Mouse (Mus musculus) layer of hippocampus, adult 11-12 months (tissue): Measurements from ENCODE around the gene Cep112.

Experiments
- DNase-seq: peaks from one replicate; pipeline ENCODE4 v3.0.0; 2022; ENCODE audit warnings: low spot score

Gene Cep112

GRCm38 (mm10) chr11:108424889-108425591 lies at the start of gene Cep112:
Gene Cep112 (plus strand): TSS chr11:108425192.
- peak; percentile 99 for DNase-seq

GRCm38 (mm10) chr11:108376815-108377214 lies 48.2 kb upstream of the Cep112 start:
- DNase-seq: no peak

DNA sequence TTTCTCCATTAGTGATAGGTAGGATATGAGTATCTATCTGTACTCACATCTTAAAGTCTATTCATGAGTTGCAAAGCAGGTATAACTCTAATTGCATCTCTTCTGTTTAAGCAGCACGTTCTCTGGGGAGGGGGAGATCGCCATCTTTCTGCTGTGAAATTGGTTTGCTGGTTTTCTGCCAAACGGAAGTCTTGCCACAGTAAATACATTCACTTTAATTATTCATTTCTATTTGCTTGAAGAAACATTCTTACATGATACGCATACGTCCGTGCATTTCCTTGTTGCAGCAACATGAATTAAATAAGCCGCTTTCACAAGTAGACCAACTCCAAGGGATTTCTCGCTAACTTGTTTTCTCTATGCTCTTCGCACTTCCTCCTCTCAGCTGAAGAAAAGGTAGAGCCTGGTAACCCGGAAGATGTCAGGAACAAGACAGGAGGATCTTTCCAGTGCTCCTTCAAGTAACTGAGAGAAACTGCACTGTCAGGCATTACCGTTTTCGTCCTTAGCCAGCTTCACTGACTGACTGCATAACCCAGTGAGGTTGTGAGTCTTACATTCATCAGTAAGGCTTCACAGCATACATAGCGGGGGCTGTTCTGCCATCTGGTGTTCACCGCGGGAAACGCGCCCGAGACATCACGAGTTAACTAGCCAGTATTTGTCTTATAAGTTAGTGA lies 47.2 kb upstream of the Cep112 start:
- DNase-seq: peak; percentile 84

GRCm38 (mm10) chr11:108378363-108378751 lies 46.6 kb upstream of the Cep112 start:
- DNase-seq: no peak

DNA sequence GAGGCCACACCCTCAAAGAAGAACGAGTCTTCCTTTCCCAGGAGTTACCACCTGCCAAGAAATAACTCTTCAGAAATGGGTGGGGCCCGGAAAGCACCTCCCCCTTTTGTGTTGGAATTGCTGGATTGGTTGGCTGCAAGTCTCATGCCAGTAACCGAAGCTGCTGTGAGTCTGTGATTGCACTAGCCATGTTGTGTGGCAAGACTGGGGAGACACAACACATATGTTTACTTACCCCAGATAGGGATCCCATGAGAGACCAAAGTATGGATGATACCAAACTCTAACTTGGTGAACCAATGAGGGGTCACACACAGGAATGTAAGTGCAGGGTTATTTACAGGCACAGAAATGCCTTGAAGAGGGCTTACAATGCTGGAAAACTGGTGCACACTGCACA lies 42.3 kb upstream of the Cep112 start:
- no peak for DNase-seq

DNA sequence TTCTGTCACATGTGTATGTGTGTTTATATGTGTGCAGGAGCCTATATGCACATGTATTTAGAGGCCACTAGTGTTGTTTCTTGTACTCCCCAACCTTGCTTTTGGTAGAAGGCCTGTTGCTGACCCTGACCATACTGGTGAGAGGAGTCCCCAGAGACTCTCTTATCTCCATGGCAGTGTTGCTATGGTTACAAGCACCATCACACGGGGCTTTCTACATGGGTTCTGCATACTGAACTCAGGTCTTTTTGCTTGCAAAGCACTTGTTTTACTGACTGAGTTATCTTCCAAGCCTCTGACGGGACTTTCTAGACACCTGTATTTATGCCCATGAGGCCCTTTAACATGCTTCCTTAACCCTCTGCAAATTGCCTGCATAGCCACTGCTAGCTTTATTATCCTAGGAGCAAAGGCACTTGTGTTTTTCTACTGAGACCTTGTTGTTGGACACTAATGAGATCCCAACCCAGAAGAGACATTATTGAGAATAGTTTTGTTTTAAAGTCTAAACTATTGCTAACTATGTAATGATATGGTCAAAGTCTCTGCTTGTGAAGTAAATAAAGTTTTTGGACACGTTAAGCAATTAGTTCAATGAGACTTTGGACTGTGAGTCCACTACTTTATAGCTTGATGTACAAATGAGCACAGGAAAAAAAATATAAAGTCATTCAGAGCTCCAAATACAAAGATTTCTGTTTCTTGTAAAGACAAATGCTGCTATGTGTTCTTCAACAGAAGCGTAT lies 39.9 kb upstream of the Cep112 start:
- no peak for DNase-seq

DNA sequence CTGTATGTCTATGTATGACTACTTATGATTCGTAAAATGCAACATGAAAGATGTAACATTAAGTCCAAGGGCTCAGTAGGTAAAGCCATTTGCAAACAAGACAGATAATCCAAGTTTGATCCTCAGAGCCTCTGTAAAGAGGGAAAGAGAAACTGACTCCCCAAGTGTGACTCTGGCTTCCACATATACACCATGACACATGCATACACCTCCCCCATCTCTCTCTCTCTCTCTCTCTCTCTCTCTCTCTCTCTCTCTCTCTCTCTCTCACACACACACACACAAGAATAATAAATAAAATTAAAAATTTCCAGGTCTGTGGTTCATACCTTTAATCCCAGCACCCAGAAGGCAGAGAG lies 39.3 kb upstream of the Cep112 start:
- no peak for DNase-seq

DNA sequence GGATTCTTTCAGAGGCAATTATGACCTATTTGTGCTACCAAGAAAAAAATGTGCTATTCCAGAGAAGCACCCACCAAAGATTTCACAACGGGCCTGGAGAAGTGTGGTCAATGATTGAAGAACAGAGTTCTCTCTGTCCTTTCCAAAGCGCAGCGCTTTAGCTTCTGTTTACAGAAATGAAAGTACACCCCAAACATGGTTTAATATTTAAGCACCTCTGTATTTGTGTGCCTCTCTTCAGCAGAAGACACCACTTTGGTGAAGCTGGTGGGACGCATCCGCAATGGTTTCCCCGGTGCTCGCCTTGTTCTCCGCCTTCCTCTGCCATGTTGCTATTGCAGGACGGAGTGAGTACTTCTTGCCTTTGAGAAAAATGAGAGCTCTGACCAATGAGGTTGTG lies 29.9 kb upstream of the Cep112 start:
- no peak for DNase-seq

- no peak for DNase-seq
Measured at GRCm38 (mm10) chr11:108396076-108396829, 28.7 kb upstream of the Cep112 start.

GRCm38 (mm10) chr11:108409876-108410644 lies 14.9 kb upstream of the Cep112 start:
- DNase-seq: no peak

GRCm38 (mm10) chr11:108416360-108416759 lies 8.6 kb upstream of the Cep112 start:
- DNase-seq: no peak

GRCm38 (mm10) chr11:108418540-108418939 lies 6.5 kb upstream of the Cep112 start:
- peak; percentile 32 for DNase-seq

- no peak for DNase-seq
Measured at GRCm38 (mm10) chr11:108419242-108419641, 5.8 kb upstream of the Cep112 start.

- no peak for DNase-seq
Measured at GRCm38 (mm10) chr11:108420751-108421150, 4.2 kb upstream of the Cep112 start.

GRCm38 (mm10) chr11:108423221-108423620 lies 1.8 kb upstream of the Cep112 start:
- DNase-seq: no peak

- DNase-seq: no peak
Measured at GRCm38 (mm10) chr11:108424111-108424510, 881 bp upstream of the Cep112 start.

DNA sequence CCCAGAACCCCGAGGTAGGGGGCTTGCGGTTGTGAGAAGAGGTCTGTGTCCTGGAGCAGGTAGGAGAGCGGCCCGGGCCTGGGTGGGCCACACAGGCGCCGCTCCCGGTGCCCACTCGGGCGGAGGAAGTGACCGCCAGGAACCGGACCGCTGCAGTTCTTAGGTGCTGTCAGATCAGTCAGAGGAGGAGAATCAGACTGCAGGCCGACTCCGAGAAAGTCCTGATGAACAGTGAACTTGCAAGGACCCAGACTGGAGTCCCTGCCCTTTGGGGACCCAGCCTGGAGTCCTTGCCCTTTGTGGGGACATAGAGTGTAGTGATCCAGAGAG lies 565 bp downstream of the Cep112 start:
- no peak for DNase-seq

GRCm38 (mm10) chr11:108426086-108426485 lies 1.1 kb downstream of the Cep112 start:
- no peak for DNase-seq

DNA sequence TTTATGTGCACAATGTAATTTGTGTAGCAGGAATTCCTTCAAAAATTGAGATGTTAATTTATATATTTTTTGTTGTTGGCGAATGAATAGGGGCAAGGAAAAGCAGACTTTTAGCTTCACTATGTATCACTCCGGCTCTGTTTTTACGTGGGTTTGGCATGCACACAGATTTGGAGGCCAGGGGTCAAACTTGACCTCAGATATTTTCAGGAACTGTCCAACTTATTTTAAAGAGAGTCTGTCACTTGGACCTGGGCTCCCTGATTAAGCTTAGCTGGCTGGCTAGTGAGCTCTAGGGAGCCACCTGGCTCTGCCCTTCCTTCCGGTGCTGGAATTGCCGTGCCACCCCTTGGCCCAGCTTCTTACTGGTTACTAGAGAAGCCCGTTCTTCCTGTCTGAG lies 2.2 kb downstream of the Cep112 start:
- DNase-seq: no peak

GRCm38 (mm10) chr11:108429076-108429475 lies 4.1 kb downstream of the Cep112 start:
- no peak for DNase-seq

DNA sequence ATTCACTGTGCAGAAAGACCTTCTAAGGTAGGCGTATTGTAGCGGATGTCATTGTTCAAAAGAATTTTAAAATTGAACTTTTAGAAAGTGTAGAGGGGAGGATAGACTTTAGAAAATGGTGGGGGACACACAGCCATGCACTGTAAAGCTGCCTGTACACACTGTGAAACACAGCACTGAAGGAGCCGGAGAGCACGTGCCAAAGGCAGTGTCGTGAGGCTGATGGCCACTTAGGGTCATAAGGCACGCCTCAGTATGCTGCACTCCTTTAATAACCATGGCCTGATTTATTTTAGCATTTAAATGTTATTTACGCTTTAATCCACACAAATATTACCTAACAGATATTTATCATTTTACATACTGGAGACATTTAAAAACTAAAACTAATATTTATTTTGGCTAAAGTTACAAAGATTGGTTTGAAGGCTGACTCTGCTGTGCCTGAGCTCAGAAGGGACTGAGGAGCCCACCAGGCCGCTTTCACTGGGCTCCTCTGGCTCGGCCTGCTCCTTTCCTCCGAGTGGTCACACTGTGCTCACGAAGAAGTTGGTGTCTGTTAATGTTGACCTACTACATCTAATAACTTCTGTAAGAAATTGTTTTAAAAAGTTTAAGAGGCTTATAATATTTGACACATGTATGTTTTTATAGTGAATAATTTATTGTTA lies 19.0 kb downstream of the Cep112 start:
- DNase-seq: no peak
